Mouse (Mus musculus): ENCODE results near the gene Tnr.

DNA sequence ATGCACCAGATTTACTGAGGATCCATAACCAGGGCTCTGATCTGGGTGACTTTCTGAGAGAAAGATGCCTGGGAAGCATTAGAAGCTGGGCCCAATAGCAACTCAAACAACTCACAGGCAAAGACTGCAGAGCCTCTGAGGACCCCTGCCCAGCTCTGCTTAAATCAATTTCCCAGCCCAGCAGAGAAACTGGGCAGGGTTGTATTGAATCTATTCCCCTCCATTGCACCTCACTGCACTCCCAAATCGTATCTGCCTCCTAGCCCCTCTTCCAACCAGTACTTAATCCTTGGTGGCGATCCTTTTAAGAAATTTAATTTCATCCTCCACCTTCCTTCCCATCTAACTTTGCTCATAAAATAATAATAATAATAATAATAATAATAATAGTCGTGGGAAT lies 253.5 kb downstream of the Tnr start:
- no peak for TF ChIP-seq POLR2A (IDR thresholded peaks at IDR 0.05; ENCODE audit: control insufficient read depth, extremely low read depth, insufficient read depth, low read length, poor library complexity)
- no peak for TF ChIP-seq CTCF (IDR thresholded peaks at IDR 0.05; ENCODE audit: borderline replicate concordance, control insufficient read depth, extremely low read depth, insufficient read depth, low read length, poor library complexity)
